Mouse (Mus musculus): Measurements from ENCODE around the gene Zfp664. TPM values are rescaled to one million over a fixed set of nuclear protein-coding genes. Genes with fewer than 3 reads are reported as not detected.

Zfp664 gene
- polyA plus RNA-seq, 1 experiment = 72.9 TPM

GRCm38 (mm10) chr5:124873096-124873495, 10.6 kb downstream of the Zfp664 start:
- H3K27ac ChIP-seq (ENCODE audit: insufficient read depth, low read length) = no peak overlapping the region
- DNase-seq = no peak
- WGBS = 67% methylated on average over 3 of the region's 3 CpGs
- peaks cover 22% of the 10 kb centered on the region for H3K4me1 ChIP-seq (ENCODE audit: control insufficient read depth, insufficient read depth, low read length)
- TF ChIP-seq CTCF (IDR thresholded peaks at IDR 0.05; ENCODE audit: borderline replicate concordance, insufficient read depth, low read depth, low read length) (no peak), POLR2A (IDR thresholded peaks at IDR 0.05; ENCODE audit: borderline replicate concordance, insufficient read depth, low read length) (no peak)
- H3K27me3 ChIP-seq (ENCODE audit: control insufficient read depth, insufficient read depth, low read length) = no peaks in the 10 kb centered on the region
- no peak overlapping the region for H3K4me3 ChIP-seq (replicated peaks; ENCODE audit: insufficient read depth, low read depth, low read length)

GRCm38 (mm10) chr5:124873890-124874601, 11.6 kb downstream of the Zfp664 start:
- H3K4me1 ChIP-seq (ENCODE audit: control insufficient read depth, insufficient read depth, low read length) = peaks cover 24% of the 10 kb centered on the region
- no peak for DNase-seq
- 67% methylated on average over 6 of the region's 6 CpGs for WGBS
- no peak overlapping the region for H3K27ac ChIP-seq (ENCODE audit: insufficient read depth, low read length)
- no peaks in the 10 kb centered on the region for H3K27me3 ChIP-seq (ENCODE audit: control insufficient read depth, insufficient read depth, low read length)
- no peak overlapping the region for H3K4me3 ChIP-seq (replicated peaks; ENCODE audit: insufficient read depth, low read depth, low read length)
- TF ChIP-seq POLR2A (IDR thresholded peaks at IDR 0.05; ENCODE audit: borderline replicate concordance, insufficient read depth, low read length) (no peak), CTCF (IDR thresholded peaks at IDR 0.05; ENCODE audit: borderline replicate concordance, insufficient read depth, low read depth, low read length) (no peak)

- Histone ChIP-seq H3K4me3 (replicated peaks; ENCODE audit: insufficient read depth, low read depth, low read length) (no peak overlapping the region), H3K4me1 (ENCODE audit: control insufficient read depth, insufficient read depth, low read length) (peaks cover 36% of the 10 kb centered on the region), H3K27ac (ENCODE audit: insufficient read depth, low read length) (no peak overlapping the region), H3K27me3 (ENCODE audit: control insufficient read depth, insufficient read depth, low read length) (no peaks in the 10 kb centered on the region)
- WGBS = 52% methylated on average over 4 of the region's 4 CpGs
- TF ChIP-seq CTCF (IDR thresholded peaks at IDR 0.05; ENCODE audit: borderline replicate concordance, insufficient read depth, low read depth, low read length) = no peak
- TF ChIP-seq POLR2A (IDR thresholded peaks at IDR 0.05; ENCODE audit: borderline replicate concordance, insufficient read depth, low read length) = no peak
- no peak for DNase-seq
Observed at GRCm38 (mm10) chr5:124879251-124879650, 16.8 kb downstream of the Zfp664 start.

- WGBS = 9% methylated on average over 6 of the region's 6 CpGs
- no peak overlapping the region for H3K4me3 ChIP-seq (replicated peaks; ENCODE audit: insufficient read depth, low read depth, low read length)
- peak; percentile 42 to 65 for DNase-seq
- no peaks in the 10 kb centered on the region for H3K27me3 ChIP-seq (ENCODE audit: control insufficient read depth, insufficient read depth, low read length)
- H3K27ac ChIP-seq (ENCODE audit: insufficient read depth, low read length) = no peak overlapping the region
- TF ChIP-seq CTCF (IDR thresholded peaks at IDR 0.05; ENCODE audit: borderline replicate concordance, insufficient read depth, low read depth, low read length) = no peak
- no peak for TF ChIP-seq POLR2A (IDR thresholded peaks at IDR 0.05; ENCODE audit: borderline replicate concordance, insufficient read depth, low read length)
- peaks cover 40% of the 10 kb centered on the region for H3K4me1 ChIP-seq (ENCODE audit: control insufficient read depth, insufficient read depth, low read length)
Observed at GRCm38 (mm10) chr5:124879801-124880200, 17.3 kb downstream of the Zfp664 start.

- H3K27me3 ChIP-seq (ENCODE audit: control insufficient read depth, insufficient read depth, low read length) = no peaks in the 10 kb centered on the region
- peak; percentile 78 to 86 for DNase-seq
- H3K27ac ChIP-seq (ENCODE audit: insufficient read depth, low read length) = no peak overlapping the region
- WGBS = 6% methylated on average over 6 of the region's 6 CpGs
- H3K4me3 ChIP-seq (replicated peaks; ENCODE audit: insufficient read depth, low read depth, low read length) = no peak overlapping the region
- peaks cover 39% of the 10 kb centered on the region for H3K4me1 ChIP-seq (ENCODE audit: control insufficient read depth, insufficient read depth, low read length)
- no peak for TF ChIP-seq CTCF (IDR thresholded peaks at IDR 0.05; ENCODE audit: borderline replicate concordance, insufficient read depth, low read depth, low read length)
- TF ChIP-seq POLR2A (IDR thresholded peaks at IDR 0.05; ENCODE audit: borderline replicate concordance, insufficient read depth, low read length) = no peak
Observed at GRCm38 (mm10) chr5:124883877-124884276, 21.4 kb downstream of the Zfp664 start.

GRCm38 (mm10) chr5:124888661-124889060, 26.2 kb downstream of the Zfp664 start:
- H3K27ac ChIP-seq (ENCODE audit: insufficient read depth, low read length) = no peak overlapping the region
- no peaks in the 10 kb centered on the region for H3K27me3 ChIP-seq (ENCODE audit: control insufficient read depth, insufficient read depth, low read length)
- TF ChIP-seq POLR2A (IDR thresholded peaks at IDR 0.05; ENCODE audit: borderline replicate concordance, insufficient read depth, low read length) (no peak), CTCF (IDR thresholded peaks at IDR 0.05; ENCODE audit: borderline replicate concordance, insufficient read depth, low read depth, low read length) (no peak)
- peaks cover 14% of the 10 kb centered on the region; the same call in 1 of the 2 replicates for H3K4me1 ChIP-seq (ENCODE audit: control insufficient read depth, insufficient read depth, low read length)
- 93% methylated on average over 8 of the region's 8 CpGs for WGBS
- DNase-seq = no peak
- no peak overlapping the region for H3K4me3 ChIP-seq (replicated peaks; ENCODE audit: insufficient read depth, low read depth, low read length)

- TF ChIP-seq POLR2A (IDR thresholded peaks at IDR 0.05; ENCODE audit: borderline replicate concordance, insufficient read depth, low read length) = no peak
- TF ChIP-seq CTCF (IDR thresholded peaks at IDR 0.05; ENCODE audit: borderline replicate concordance, insufficient read depth, low read depth, low read length) = no peak
- H3K27me3 ChIP-seq (ENCODE audit: control insufficient read depth, insufficient read depth, low read length) = no peaks in the 10 kb centered on the region
- DNase-seq = no peak
- 52% methylated on average over 3 of the region's 3 CpGs for WGBS
- H3K4me1 ChIP-seq (ENCODE audit: control insufficient read depth, insufficient read depth, low read length) = no peaks in the 10 kb centered on the region
- no peak overlapping the region for H3K27ac ChIP-seq (ENCODE audit: insufficient read depth, low read length)
- no peak overlapping the region for H3K4me3 ChIP-seq (replicated peaks; ENCODE audit: insufficient read depth, low read depth, low read length)
Observed at GRCm38 (mm10) chr5:124891921-124892370, 29.5 kb downstream of the Zfp664 start.

GRCm38 (mm10) chr5:124896135-124896534, 33.6 kb downstream of the Zfp664 start:
- WGBS = 66% methylated on average over 7 of the region's 8 CpGs
- no peaks in the 10 kb centered on the region for H3K27me3 ChIP-seq (ENCODE audit: control insufficient read depth, insufficient read depth, low read length)
- H3K4me3 ChIP-seq (replicated peaks; ENCODE audit: insufficient read depth, low read depth, low read length) = no peak overlapping the region
- no peak overlapping the region for H3K27ac ChIP-seq (ENCODE audit: insufficient read depth, low read length)
- DNase-seq = no peak
- TF ChIP-seq POLR2A (IDR thresholded peaks at IDR 0.05; ENCODE audit: borderline replicate concordance, insufficient read depth, low read length) = no peak
- TF ChIP-seq CTCF (IDR thresholded peaks at IDR 0.05; ENCODE audit: borderline replicate concordance, insufficient read depth, low read depth, low read length) = no peak
- peaks cover 5% of the 10 kb centered on the region for H3K4me1 ChIP-seq (ENCODE audit: control insufficient read depth, insufficient read depth, low read length)

All from cerebellum, adult 2 months (tissue).